Mouse (Mus musculus) neural tube, embryonic 10.5 days (tissue): Measurements from ENCODE around the gene Mepce.

Experiments
- DNase-seq: peaks from one replicate; pipeline ENCODE4 v3.0.0-alpha.2; 2017; ENCODE audit warnings: low spot score; ENCODE audit errors: extremely low spot score

The Mepce gene

DNA sequence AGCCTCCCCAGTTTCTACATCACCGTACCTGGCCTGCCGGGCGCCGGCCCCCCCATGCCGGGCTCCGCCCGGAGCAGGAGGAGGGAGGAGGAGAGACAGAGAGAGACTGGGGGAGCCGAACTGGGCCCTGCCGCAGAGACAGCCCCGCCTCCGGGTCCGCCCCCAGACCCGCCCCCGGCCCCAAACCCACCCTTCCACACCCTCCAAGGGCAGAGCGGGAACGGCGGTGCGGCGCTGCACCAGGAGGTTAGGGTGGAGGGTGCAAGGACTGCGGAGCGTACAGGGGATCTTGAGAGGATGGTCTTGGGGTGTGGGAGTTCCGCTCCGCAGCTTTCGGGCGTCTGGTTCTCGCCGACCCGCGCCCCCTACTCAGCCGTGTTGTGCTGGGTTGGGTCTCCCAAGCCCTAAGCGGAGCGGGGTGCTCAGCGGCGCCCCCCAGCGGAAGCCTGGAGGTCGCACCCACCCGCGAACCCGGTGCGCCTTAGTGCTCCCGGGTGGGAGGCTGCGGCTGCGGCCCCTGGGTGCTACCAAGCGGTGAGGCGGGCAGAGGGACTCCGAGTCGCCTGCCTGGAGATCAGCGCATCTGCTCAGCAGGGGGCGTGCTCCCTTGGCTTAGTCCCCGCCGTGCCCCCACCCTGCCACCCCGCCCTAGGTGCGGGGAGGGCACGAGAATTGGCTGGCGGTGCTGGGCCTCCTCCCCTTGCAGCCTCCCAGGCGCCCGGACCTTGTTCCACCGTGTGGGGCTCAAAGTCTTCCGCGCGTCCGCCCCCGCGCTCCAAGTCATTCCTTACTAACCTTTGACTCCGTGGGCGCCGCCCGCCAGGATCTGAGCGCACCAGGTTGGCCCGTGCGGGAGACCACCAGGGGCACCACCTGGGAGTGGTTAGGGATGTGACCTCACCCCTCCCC lies 46.2 kb downstream of the Mepce start, which contains the start of gene Nyap1:
TSS of gene Nyap1 (minus strand) at position 585 of the 909 bp plus-strand sequence.
- peak; percentile 89 for DNase-seq

DNA sequence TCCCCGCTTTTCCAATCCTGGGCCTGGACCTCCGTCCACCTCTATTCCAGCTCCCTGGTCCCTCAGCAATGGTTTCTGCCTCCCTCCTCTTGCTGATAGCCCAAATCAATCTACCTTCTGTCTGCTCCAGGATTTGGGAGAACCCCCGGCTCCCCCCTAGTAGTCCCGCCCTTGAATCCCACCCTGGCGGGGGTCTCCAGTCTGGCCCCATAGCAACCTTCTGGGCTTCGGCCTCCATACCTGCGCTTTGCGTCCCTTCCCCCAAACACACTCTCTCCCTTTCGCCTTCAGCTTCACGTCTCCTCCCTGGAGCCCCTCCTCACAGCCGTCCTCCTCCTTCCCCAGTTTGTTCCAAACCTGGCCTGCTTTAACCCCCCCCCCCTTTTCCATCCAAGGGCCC lies 46.9 kb downstream of the Mepce start:
- DNase-seq = peak; percentile 41

DNA sequence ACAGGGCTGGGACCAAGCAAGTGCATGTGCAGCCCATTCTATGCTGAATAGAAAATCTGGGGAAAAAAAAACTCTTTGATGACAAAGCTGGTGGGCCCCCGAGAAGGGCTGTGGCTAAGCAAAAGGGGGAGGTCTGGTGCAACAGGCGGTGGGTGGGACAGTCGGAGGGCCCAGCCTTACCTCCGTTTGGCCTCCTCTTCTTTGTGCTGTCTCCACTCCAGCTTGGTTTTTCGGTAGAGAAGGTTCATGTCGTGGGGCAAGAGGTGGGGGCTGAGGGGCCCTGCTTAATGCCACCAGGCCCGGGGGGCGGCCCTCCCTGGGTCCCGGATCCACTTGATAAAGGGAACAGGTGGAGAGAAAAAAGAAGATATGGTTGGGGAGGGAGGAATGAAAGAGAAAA lies 48.0 kb downstream of the Mepce start:
- no peak for DNase-seq

DNA sequence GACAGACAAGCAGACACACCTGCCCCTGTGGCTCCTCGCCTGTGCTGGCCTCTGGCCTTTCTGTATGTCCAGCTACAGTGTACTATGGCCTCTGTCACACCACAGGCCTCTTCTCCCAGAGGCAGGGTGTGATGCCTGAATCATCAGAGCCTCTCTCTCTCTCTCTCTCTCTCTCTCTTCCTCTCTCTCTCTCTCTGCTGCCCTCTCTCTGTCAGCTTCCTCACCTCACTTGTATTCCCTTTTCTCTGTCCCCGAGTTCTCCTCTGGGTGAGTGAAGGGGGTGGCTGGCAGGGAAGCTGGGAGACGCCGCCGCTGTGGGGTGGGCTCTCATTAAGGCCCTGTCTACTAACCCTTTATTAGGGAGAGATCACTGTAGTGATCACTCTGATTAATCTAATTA lies 48.9 kb downstream of the Mepce start:
- no peak for DNase-seq

DNA sequence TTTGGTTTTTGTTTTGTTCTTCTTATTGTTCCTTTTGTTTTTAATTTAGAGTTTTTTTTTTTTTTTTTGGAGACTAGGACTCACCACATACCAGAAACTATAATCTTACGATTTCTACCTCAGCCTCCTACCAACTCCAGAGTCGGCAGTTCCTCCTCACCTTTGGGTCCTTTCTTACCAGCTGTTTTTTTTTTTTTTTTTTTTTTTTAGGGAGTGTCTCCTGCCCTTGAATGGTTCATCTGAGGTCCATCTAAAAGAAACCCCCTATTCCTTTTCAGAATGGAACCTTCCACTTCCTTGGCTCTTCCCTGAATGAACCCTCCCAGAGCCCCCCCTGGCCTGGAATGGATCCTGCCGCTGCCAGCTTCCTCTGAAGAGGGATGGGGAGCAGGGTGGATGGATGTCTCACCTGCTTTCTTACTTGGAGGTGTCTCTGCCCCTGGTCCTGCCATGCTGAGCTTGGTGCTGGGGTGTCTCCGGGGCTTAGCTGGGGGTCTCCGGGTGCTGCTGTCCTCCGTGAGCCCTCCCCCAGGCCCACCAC lies 50.0 kb downstream of the Mepce start:
- no peak for DNase-seq

DNA sequence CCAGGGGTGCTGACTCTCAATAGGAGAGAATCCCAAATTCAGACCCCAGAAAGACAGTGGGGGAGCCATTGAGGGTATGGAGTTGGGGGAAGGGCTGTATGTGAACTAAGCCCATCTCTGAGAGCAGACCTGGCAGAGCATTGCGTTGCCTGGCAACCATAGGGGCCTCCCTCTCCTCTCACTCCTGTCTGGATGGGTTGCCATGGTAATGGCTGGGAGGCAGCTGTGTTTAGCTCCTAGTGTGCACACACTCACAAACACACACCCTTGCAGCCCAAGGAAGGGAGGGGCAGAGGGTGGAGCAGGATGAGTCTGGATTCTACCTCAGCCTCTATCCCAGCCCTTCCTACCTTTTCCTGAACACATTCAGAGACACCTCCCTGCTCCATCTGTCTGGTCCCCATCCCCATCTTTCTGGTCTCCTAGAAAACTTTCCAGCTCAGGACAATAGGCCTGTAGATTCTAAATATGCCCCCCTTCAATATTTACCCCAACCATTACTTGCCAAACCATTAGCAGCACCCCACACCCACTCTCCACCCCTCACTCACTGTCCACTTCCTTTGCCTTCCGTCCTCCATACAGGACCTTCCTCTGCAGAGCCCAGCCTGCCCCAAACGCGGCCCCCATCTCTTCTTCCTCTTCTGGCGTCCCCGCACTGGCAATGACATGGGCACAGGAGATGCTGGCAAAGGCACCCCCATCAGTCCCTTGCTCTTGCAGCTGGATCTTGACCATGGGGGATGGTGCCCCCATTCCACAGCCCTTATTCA lies 53.0 kb downstream of the Mepce start:
- DNase-seq = peak; percentile 78

DNA sequence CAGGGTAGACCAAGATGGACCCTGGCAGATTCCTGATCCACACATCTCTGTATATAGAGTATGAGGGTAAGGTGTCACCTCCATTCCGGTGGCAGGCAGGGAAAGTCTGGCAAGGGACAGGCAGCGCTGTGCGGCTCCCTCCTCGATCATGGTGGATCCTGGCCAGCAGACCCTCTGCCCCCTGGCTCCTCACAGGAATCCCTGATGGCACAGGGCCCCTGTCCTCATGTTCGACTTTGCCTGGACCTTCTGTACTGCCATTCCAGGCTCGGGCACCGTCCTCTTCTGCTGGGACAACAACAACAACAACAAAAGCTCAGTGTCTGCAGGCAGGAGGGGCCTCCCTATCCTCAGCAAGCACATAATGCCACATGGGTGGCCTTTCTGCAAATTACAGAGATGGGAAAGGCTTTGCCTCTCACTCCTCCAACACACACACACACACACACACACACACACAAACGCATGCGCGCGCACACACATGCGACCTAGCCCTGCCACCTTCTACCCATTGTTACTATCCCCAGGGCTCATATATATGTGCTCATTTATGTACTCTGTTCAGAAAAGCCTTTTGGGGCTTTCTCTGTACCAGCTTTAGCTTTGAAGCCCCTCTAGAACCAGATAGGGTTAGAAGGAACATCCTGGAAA lies 53.7 kb downstream of the Mepce start:
- DNase-seq = peak; percentile 35
